Mouse (Mus musculus): ENCODE results near the gene Tspan13. TPM values are rescaled to one million over a fixed set of nuclear protein-coding genes. Genes with fewer than 3 reads are reported as not detected.

Gene Tspan13
- polyA plus RNA-seq, 1 experiment from 2014 or later = 67.8 TPM

DNA sequence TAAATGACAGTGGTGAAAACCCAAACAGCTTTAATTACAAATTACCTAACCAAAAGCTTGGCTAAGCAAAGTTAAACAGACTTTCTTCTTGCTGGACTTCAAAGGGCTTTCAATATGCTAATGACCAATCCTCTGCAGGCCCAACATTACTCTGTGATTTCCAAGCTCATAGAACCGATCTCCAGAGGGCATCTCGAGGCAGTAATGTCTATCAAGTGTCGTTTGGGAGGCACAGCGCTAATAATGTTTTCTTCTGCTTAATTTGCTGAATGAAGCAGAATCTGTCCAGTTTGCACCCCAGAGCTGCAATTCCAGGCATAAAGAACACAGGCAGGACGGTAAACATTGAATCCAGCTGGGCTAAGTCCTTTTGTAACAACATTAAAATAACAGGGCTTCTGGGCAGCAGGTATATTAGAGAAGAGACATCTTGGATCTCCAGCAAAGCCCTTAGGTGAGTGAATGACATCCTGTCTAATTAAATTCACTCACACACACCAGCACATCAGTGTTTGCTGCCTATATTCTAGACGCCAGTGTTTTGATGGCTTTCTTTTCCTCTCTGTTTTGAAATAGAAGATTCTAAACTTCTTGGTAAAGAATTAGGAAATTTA, 64.6 kb downstream of the Tspan13 start:
- Histone ChIP-seq H3K9ac (replicated peaks) (no peak overlapping the region), H3K4me1 (replicated peaks) (no peaks in the 10 kb centered on the region; the same call in 1 of the 2 replicates), H3K36me3 (no peaks in the 10 kb centered on the region), H3K27ac (no peak overlapping the region), H3K4me2 (no peak overlapping the region), H3K4me3 (replicated peaks) (no peak overlapping the region), H3K27me3 (no peaks in the 10 kb centered on the region), H3K9me3 (no peaks in the 10 kb centered on the region)
- 25% methylated on average over 6 of the region's 6 CpGs for whole genome bisulfite sequencing
- ATAC-seq (ENCODE audit: insufficient number of reproducible peaks, insufficient read depth, low FRiP score, low TSS enrichment, low read depth) = no peak

DNA sequence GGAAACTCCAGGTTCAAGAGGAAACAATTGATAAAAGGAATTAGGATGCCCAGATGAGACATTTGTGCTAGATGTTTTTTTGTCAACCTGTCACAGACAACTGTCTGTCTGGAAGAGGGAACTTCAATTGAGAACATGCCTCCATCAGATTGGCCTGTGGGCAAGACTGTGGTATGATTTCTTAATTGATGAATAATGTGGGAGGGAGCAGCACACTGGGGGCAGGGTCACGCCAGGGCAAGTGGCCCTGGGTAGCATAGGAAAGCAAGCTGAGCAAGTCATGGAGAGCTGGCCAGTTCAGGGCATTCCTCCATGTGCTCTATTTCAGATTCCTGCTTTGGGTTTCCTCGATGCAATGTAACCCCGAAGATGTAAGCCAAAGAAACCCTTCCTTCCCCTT, 66.4 kb downstream of the Tspan13 start:
- Histone ChIP-seq H3K9ac (replicated peaks) (no peak overlapping the region), H3K36me3 (no peaks in the 10 kb centered on the region), H3K27ac (no peak overlapping the region), H3K4me3 (replicated peaks) (no peak overlapping the region), H3K4me1 (replicated peaks) (no peaks in the 10 kb centered on the region), H3K9me3 (no peaks in the 10 kb centered on the region), H3K27me3 (no peaks in the 10 kb centered on the region), H3K4me2 (no peak overlapping the region)
- no peak for ATAC-seq (ENCODE audit: insufficient number of reproducible peaks, insufficient read depth, low FRiP score, low TSS enrichment, low read depth)
- 73% methylated on average over 3 of the region's 3 CpGs for WGBS

DNA sequence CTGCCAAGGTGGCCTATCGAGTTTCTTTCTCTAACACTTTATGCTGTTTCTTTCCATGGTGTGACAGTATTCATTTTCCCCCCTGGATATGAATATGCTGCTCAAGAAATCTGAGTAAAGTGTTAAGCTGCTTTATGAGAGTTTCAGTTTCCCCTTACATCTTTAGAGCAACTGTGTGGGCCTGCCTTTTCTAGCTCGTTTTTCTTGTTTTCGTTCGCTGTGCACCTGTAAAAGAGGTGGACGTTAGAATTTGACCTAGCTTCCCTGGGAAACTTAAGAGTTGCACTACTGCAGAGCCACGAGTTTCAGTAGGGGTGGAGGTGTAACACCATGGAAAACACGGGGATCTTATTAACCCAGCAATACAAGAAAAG, 75.5 kb downstream of the Tspan13 start:
- Histone ChIP-seq H3K4me3 (replicated peaks) (no peak overlapping the region), H3K27ac (no peak overlapping the region), H3K27me3 (no peaks in the 10 kb centered on the region), H3K9ac (replicated peaks) (no peak overlapping the region), H3K36me3 (no peaks in the 10 kb centered on the region), H3K4me2 (no peak overlapping the region), H3K4me1 (replicated peaks) (no peaks in the 10 kb centered on the region), H3K9me3 (no peaks in the 10 kb centered on the region)
- ATAC-seq (ENCODE audit: insufficient number of reproducible peaks, insufficient read depth, low FRiP score, low TSS enrichment, low read depth) = no peak
- WGBS = 59% methylated on average over 7 of the region's 7 CpGs

DNA sequence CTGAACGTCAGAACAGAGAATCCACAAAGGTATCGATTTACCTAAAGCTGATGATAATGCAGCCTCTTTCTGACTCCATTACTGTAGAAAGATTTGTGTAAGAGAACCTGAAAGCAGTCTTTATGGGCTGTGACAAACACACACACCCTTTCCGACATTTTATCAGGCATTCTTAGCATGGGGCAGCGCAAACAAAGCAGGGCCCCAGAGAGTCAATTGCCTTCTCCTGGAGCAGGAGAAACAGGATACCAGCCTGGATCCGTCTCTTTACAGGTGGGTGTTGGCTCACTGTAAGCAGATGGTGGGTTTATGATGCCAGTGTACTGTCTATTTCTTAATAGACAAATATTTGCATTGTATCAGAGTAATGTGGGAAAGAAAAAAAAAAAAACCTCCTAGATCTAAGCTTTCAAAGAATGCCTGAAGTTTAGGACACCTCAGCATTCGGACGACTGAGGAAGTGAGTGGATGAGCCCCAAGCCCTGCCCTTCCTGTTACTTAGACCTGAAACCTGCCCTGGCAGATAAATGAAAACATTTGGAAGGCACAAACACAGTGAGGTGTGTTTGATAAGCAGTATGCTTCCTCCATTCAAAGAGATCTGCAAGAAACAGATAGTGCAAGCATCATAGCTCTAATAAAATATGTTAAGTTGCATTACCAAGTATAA, 76.1 kb downstream of the Tspan13 start:
- H3K4me2 ChIP-seq = no peak overlapping the region
- H3K36me3 ChIP-seq = no peaks in the 10 kb centered on the region
- no peak overlapping the region for H3K27ac ChIP-seq
- WGBS = 55% methylated on average over 7 of the region's 7 CpGs
- H3K27me3 ChIP-seq = no peaks in the 10 kb centered on the region
- no peaks in the 10 kb centered on the region for H3K9me3 ChIP-seq
- H3K4me3 ChIP-seq (replicated peaks) = no peak overlapping the region
- no peaks in the 10 kb centered on the region for H3K4me1 ChIP-seq (replicated peaks)
- no peak overlapping the region for H3K9ac ChIP-seq (replicated peaks)
- no peak for ATAC-seq (ENCODE audit: insufficient number of reproducible peaks, insufficient read depth, low FRiP score, low TSS enrichment, low read depth)

Other genes starting within 250 kb of the Tspan13 start
- gene Agr3, start 116.9 kb downstream of the Tspan13 start, polyA plus RNA-seq (2016; fragmentation: Nextera tagmentation; extraction: Ambion mirVana) = not detected in 2 replicates
- not detected in 2 replicates for gene Agr2, start 49.6 kb downstream of the Tspan13 start, polyA plus RNA-seq (2016; fragmentation: Nextera tagmentation; extraction: Ambion mirVana)
- 27.5 and 29.2 TPM in 2 replicates for gene Ankmy2, start 114.6 kb upstream of the Tspan13 start, polyA plus RNA-seq (2016; fragmentation: Nextera tagmentation; extraction: Ambion mirVana)
- 267 and 285 TPM in 2 replicates for gene Bzw2, start 115.6 kb upstream of the Tspan13 start, polyA plus RNA-seq (2016; fragmentation: Nextera tagmentation; extraction: Ambion mirVana)
- gene Lrrc72, start 210.9 kb upstream of the Tspan13 start, polyA plus RNA-seq (2016; fragmentation: Nextera tagmentation; extraction: Ambion mirVana) = not detected in 2 replicates